Mouse (Mus musculus) ZHBTc4 (cell line): ENCODE results near the gene Lgi2.
A peak's percentile ranks its signal among the peaks of the same experiment; 100 is the strongest.

ENCODE experiments used
- DNase-seq: peaks from one replicate; pipeline ENCODE4 v3.0.0-alpha.2; 2011; ENCODE audit warnings: low read depth, low spot score

Lgi2 gene

DNA sequence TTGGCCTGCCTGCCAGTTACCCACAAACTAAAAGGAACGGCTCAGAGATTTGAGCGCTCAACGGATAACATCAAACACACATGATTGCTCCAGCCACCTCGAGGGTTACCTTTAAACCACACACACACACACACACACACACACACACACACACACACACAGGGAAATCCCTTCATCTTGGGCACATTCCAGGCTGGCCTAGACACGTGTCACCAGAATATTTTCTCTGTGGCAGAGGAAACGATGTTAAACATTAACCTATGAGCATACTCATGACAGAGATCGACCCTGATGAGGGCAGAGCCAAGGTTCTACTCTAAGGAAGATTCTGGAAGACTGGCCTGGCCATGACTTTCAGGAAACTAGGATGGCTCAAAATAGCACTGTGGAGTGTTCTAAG, 29.2 kb downstream of the Lgi2 start:
- DNase-seq: no peak

GRCm38 (mm10) chr5:52534798-52535590, 31.3 kb downstream of the Lgi2 start:
- no peak for DNase-seq

DNA sequence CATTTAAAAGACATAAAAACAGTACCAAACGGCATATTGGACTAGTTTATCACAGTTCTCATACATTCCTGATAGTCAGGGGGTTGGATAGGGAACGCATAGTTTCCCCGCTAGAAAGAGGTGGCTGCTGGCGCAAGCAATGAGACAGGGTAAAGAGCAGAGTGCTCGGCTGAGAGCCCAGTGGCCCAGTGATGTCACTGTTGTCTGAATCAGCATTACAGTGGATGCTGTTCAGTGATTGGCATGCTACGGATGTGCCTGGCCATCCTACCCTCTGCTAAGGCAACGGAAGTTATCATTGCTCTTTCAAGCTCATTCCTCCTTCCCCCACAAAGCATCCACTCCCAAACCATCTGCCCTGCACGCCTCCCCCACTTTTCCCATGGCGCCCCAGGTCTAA, 32.6 kb downstream of the Lgi2 start:
- no peak for DNase-seq

GRCm38 (mm10) chr5:52528545-52528944, 37.7 kb downstream of the Lgi2 start:
- no peak for DNase-seq

- DNase-seq: peak; percentile 13
Measured at GRCm38 (mm10) chr5:52526324-52526986, 39.8 kb downstream of the Lgi2 start.

GRCm38 (mm10) chr5:52524207-52524606, 42.1 kb downstream of the Lgi2 start:
- peak; percentile 28 for DNase-seq

- DNase-seq: no peak
Measured at GRCm38 (mm10) chr5:52519921-52520320, 46.3 kb downstream of the Lgi2 start.

DNA sequence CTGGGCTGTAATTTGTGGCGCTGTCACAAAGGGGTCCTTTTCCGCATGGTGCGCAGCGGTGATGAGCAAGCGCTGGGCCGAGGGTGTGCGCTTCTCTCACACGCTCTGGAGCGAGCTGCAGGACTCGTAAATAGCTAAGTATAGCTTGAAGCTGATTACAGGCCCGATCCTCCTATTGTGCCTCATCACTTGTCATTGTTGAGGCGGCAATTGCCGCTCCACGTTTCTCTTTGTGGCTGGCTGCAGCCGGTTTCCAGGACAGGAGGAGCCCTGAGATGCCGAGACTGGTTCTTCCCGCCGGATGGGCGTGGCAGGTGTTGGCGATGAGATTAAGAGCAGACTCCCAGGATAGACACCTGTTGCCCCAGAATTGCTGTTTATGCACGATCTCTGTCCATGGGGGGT, 50.2 kb downstream of the Lgi2 start:
- DNase-seq: peak; percentile 88

GRCm38 (mm10) chr5:52515246-52516021, 50.8 kb downstream of the Lgi2 start:
- DNase-seq: peak; percentile 72

DNA sequence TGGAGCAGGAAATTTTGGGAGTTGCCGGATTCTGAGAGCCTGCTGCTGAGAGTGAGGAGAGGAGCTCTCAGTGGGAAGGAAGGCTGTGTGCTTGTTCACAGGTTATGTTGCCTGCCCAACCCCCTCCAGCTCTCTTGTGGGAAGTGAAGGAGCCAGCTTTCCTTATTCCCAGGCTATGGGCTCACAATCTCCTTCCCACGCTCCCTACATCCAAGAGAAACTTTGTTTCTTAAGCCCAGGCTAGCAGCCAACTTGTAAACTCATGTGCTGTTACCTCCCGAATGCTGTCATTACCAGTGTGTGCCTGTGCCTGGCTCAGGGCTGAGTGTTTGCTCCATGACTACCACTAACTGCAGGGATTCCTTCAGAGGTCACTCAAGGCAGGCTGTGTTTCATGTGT, 55.2 kb downstream of the Lgi2 start:
- DNase-seq: no peak

DNA sequence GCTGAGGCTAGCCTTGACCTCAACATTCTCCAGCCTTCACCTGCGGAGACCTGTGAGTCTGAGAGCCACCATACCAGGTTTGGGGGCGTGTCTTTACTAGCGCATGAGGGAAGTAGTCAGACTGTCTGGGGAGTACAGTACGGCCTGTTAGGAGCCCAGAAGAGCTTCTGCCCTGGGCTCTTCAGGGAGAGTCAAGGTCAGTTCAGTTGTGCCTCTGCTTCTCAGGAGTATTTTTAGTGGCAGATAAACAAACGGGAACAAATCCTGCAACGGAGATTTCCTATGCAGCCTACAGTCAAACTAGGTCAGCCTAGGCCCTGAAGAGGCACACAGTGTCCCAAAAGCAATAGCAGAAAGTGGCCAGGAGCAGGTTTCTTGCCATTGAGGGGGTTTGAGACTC, 56.8 kb downstream of the Lgi2 start:
- DNase-seq: no peak

DNA sequence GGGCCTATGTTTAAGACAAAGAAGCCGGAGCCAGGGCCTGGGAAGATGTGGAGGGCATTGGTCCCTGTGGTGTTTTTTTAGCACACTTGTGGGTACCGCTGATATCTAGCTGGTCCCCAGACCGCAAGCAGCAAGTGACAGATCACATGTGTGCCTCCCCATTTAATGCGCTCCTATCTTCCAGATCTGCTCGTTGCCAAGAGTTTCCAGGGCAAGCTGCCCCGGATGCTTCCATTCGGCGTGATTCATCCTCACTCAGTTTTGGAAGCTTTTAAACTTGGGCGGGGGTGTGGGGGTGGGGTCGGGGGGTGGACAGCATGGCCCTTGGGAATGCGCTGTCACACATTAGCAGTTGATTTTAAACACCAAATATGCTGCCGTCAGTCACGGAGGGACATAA, 61.6 kb downstream of the Lgi2 start:
- no peak for DNase-seq

DNA sequence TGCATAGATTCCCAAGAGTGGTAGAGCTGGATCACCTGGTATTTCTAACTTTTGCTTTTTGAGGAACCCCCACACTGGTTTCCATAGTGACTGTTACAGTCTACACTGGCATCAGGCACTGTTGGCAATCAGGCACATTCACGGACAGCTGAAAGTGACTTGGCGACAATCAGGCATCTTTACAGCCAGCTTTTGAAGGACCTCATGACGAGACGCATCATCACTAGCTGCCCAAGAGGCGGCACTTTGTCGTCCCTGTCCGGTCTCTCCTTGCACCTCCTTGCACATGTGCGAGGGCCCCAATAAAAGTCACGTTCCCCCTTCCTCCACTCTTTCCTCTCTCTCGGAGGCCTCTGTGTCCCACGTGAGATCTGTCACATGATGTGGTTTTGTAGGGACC, 62.1 kb downstream of the Lgi2 start:
- peak; percentile 18 for DNase-seq

DNA sequence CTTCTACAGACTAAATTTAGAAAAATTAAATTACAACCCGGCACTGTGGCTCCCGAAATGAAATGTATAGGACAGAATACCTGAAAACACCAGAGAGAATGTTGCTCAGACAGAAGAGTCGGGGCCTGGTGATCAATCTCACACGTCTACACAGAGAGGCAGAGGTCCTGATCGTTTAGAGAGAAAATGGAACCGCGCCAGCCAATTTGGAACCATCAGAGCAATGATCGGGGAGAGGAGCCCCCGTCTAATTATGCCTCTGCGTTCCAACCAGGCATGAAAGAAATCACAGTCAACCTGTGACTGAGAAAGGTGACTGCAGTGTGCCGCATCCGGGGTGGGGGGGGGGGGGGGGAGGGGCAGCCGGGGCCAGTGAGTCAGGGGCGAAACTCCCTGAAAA, 70.6 kb downstream of the Lgi2 start:
- DNase-seq: no peak

- no peak for DNase-seq
Measured at GRCm38 (mm10) chr5:52491496-52491895, 74.8 kb downstream of the Lgi2 start.

GRCm38 (mm10) chr5:52487559-52488430, 78.5 kb downstream of the Lgi2 start:
- no peak for DNase-seq
